Mouse (Mus musculus) heart, postnatal 0 days (tissue): ENCODE results near the gene Csnk1d.

Source experiments
- CTCF ChIP-seq: IDR thresholded peaks from 2 replicates; pipeline ENCODE4 v1.5.1; 2016; ENCODE audit warnings: antibody characterized with exemption, control low read depth, low read depth
- EP300 ChIP-seq: IDR thresholded peaks from 2 replicates; pipeline ENCODE4 v1.6.1; 2016; ENCODE audit warnings: antibody characterized with exemption, low read depth

DNA sequence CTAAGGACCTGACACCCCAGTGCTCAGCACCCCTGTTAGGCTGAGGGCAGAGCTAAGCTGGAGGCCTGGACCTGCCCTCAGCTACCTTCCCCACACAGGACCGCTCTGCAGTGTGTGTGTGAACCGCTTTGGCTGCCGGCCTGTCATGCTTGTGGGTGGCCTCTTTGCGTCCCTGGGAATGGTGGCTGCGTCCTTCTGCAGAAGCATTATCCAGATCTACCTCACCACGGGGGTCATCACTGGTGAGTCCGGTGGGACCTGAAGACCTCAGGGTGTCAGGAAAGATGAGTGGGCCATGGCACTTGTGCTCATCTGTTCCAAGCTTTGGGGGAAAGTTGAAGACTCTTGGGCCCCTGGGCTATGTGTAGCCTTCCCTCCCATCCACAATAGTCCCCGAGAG, 35.4 kb downstream of the Csnk1d start:
- TF ChIP-seq CTCF (no peak), EP300 (no peak)
